Mouse (Mus musculus) brain, adult 2 months (tissue): Measurements from ENCODE around the gene Cul9.
"Not testable (repeated sequence)": the region's sequence is repeated elsewhere in the genome, so short reads cannot be mapped to it uniquely, and the experiment has no call there.

Experiments
- DNase-seq: peaks from one replicate; pipeline ENCODE4 v3.0.0; 2011; ENCODE audit warnings: low read depth, low spot score

Cul9 gene

GRCm38 (mm10) chr17:46545813-46546564, at the start of gene Cul9:
Cul9 (minus strand) TSS chr17:46546388.
- peak; percentile 98 for DNase-seq

GRCm38 (mm10) chr17:46595336-46595735, 49.1 kb upstream of the Cul9 start:
- DNase-seq: peak; percentile 71

GRCm38 (mm10) chr17:46594606-46595005, 48.4 kb upstream of the Cul9 start:
- no peak for DNase-seq

- DNase-seq: no peak
Observed at GRCm38 (mm10) chr17:46593124-46593523, 46.9 kb upstream of the Cul9 start.

- DNase-seq: peak; percentile 51
Observed at GRCm38 (mm10) chr17:46591406-46591805, 45.2 kb upstream of the Cul9 start.

GRCm38 (mm10) chr17:46590439-46590838, 44.3 kb upstream of the Cul9 start:
- no peak for DNase-seq

GRCm38 (mm10) chr17:46589635-46590314, 43.6 kb upstream of the Cul9 start:
- DNase-seq: peak; percentile 61

- DNase-seq: peak; percentile 21
Observed at GRCm38 (mm10) chr17:46588913-46589312, 42.7 kb upstream of the Cul9 start.

GRCm38 (mm10) chr17:46588173-46588572, 42.0 kb upstream of the Cul9 start:
- DNase-seq: no peak

GRCm38 (mm10) chr17:46586327-46586726, 40.1 kb upstream of the Cul9 start:
- no peak for DNase-seq

- DNase-seq: no peak
Observed at GRCm38 (mm10) chr17:46578650-46579049, 32.5 kb upstream of the Cul9 start.

- no peak for DNase-seq
Observed at GRCm38 (mm10) chr17:46576070-46576469, 29.9 kb upstream of the Cul9 start.

- peak; percentile 36 for DNase-seq
Observed at GRCm38 (mm10) chr17:46574535-46574934, 28.3 kb upstream of the Cul9 start.

GRCm38 (mm10) chr17:46571005-46571404, 24.8 kb upstream of the Cul9 start:
- no peak for DNase-seq

- no peak for DNase-seq
Observed at GRCm38 (mm10) chr17:46559146-46559545, 13.0 kb upstream of the Cul9 start.

GRCm38 (mm10) chr17:46558151-46558550, 12.0 kb upstream of the Cul9 start:
- DNase-seq: no peak

GRCm38 (mm10) chr17:46557321-46557720, 11.1 kb upstream of the Cul9 start:
- DNase-seq: not testable (repeated sequence)

- DNase-seq: no peak
Observed at GRCm38 (mm10) chr17:46556584-46556945, 10.4 kb upstream of the Cul9 start.

GRCm38 (mm10) chr17:46555673-46556583, 9.7 kb upstream of the Cul9 start, which contains the start of gene Srf:
Srf (minus strand) TSS chr17:46556175.
- peak; percentile 99 for DNase-seq

- peak; percentile 32 for DNase-seq
Observed at GRCm38 (mm10) chr17:46554977-46555672, 8.9 kb upstream of the Cul9 start.

GRCm38 (mm10) chr17:46554646-46554976, 8.4 kb upstream of the Cul9 start:
- DNase-seq: peak; percentile 77
